Mouse (Mus musculus): ENCODE results near the gene Vmn2r20. TPM values are rescaled to one million over a fixed set of nuclear protein-coding genes. Genes with fewer than 3 reads are reported as not detected.
"Not testable (repeated sequence)": the region's sequence is repeated elsewhere in the genome, so short reads cannot be mapped to it uniquely, and the experiment has no call there.

Gene Vmn2r20
- total RNA-seq (2015; ENCODE audit: low replicate concordance): not detected in 2 replicates
- not detected in 2 replicates for total RNA-seq (2017; ENCODE audit: low replicate concordance)

DNA sequence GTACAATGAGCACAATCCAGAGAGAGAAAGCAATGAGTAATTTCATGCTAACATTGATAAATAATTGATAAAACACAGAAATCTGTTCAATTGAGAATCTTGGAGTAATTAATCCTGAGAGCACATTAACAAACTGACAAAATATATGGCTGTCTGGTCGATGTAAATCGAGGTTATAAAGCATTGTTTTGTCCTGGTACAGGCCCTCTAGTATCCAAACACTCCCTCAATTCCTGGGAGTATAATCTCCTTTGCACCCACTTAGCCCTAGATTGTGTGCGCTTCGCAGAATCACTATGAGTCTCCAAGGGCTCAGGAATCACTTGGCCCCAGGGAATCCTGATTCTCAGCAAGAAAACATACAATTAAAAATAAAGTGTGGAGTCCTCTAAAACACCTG, at the start of gene Vmn2r20:
TSS of gene Vmn2r20 (minus strand) at position 101 of the 400 bp plus-strand sequence.
- ATAC-seq (replicated peaks; ENCODE audit: low FRiP score, poor library complexity, severe bottlenecking): not testable (repeated sequence)

DNA sequence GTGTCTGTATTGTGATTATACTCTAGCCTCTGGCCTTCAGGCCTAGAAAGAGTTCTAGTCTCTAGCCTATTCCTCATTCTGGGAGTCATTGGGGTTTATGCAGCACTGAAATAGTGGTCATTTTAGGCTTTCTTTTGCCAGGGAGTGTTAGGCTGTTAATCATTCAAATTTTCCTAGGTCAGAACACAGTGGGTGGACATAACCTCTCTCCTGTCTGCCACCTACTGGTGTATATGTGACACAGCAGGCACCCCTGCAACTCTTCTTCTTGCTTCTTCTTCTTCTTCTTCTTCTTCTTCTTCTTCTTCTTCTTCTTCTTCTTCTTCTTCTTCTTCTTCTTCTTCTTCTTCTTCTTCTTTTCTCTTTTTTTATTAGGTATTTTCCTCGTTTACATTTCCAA, 6.5 kb upstream of the Vmn2r20 start:
- ATAC-seq (replicated peaks; ENCODE audit: low FRiP score, poor library complexity, severe bottlenecking): peak; percentile 78

DNA sequence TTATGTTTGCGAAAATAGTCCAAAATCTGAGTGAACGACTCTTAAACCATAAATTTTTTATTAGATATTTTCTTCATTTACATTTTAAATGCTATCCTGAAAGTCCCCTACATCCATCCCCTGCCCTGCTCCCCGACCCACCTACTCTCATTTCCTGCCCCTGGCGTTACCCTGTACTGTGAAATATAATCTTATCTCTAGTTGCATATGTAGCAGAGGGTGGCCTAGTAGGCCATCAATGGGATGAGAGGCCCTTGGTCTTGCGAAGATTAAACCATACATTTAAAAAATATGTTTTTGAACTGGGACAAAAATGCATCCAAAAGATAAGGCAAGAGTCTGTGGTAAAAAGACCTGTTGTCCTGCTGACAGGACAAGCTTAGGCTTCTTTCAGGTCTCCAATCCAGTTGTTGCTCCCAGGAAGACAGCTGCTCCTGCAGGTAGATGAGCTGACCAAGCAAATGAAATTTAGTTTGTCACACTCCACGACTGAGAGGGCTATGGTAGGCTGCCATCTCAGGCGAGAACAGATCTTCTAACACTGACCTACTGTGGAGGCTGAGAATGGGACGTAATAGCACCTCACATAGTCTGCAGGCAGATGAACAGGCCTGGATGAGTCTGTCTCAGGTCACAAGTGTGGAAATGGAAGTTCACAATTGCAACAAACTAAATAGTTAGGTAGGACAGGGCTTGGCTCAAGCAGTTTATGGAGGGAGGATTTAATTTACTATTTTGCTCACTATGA, 10.8 kb downstream of the Vmn2r20 start:
- ATAC-seq (replicated peaks; ENCODE audit: low FRiP score, poor library complexity, severe bottlenecking): not testable (repeated sequence)

DNA sequence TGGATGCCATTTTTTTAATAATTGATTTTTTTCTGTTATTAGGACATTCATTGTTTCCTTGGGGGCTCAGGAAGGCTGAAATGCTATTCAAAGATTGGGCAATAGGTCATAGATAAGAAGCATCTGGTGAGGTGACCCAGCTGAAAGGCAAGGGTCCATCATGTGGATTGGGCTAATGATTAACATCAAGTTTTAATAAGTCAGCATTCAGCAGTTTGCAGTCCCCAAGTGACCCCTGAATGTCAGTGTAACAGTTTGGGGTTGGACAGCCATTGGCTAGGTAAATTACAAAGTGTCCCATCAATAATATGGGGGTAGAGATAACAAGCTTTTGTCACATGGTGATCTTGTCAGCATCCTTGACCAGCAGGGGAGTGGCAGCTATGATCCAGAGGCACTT, 29.1 kb downstream of the Vmn2r20 start:
- ATAC-seq (replicated peaks; ENCODE audit: low FRiP score, poor library complexity, severe bottlenecking): not testable (repeated sequence)

DNA sequence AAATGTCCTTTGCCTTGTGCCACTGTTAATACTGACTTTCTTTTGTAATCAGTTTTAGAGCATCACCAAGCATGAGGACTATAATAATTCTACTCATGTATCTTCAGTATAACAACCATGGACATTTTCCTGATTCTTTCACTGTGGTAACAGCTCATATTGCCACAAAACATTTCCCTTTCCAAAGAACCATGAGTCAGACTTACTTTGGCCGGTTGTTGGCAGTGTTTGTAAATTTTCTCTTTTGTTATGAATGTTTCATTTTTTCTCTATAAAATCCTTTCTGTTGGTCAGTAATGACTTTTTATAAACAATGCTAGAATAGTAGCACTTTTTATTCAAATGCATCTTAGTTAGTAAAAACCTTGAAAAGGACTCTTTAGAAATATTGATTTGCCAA, 71.8 kb downstream of the Vmn2r20 start:
- no peak for ATAC-seq (replicated peaks; ENCODE audit: low FRiP score, poor library complexity, severe bottlenecking)

DNA sequence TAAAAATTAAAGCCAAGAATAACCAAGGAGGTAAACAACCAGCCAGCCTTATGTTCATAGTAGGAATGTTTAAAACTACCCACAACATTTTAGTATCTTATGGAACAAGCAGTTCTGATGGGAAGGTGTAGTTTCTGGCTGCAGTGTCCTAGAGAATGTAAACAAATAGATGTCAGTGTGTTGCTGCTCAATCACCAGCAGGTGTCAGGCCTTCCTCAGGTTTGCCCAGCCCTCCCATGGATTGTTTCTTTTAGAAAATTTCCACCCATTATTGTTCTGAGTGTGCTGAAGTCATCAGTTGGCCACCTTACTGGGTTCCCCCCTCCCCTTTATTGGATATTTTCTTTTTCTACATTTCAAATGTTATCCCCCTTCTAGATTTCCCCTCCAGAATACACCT, 77.8 kb downstream of the Vmn2r20 start:
- ATAC-seq (replicated peaks; ENCODE audit: low FRiP score, poor library complexity, severe bottlenecking): 0 out of 2 replicates have a peak, but pooled peaks have one; percentile 53

DNA sequence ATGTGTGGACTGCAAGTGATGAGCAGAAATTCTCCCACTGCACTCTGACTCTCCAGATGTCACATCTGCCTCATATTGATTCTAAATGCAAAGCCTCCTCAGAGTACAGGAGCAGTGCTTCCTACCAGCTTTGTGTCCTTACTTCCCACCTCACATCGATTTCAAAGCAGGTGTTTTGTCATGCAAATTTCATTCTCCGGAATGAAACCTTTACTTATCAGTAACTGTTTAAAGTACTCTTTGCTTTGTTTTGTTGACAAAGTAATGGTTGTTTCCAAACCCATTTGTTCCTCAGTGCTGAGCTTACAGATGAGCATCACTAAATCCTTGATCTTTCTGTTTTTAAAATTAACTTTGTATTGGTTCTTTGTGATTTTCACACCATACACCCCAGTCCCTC, 85.4 kb downstream of the Vmn2r20 start:
- no peak for ATAC-seq (replicated peaks; ENCODE audit: low FRiP score, poor library complexity, severe bottlenecking)

Other genes with a start within 250 kb of the Vmn2r20 start
- gene Clec4b2, start 245.2 kb downstream of the Vmn2r20 start, total RNA-seq (2015; ENCODE audit: low replicate concordance): 3.4 TPM in 1 of 2 replicates, not detected in the other
- gene Clec4b2, start 245.2 kb downstream of the Vmn2r20 start, total RNA-seq (2017; ENCODE audit: low replicate concordance): 1.3 and 4.8 TPM in 2 replicates
- 5.4 TPM in 1 of 2 replicates, not detected in the other for gene Clec4n, start 188.3 kb downstream of the Vmn2r20 start, total RNA-seq (2015; ENCODE audit: low replicate concordance)
- 4.2 TPM in 1 of 2 replicates, not detected in the other for gene Clec4n, start 188.3 kb downstream of the Vmn2r20 start, total RNA-seq (2017; ENCODE audit: low replicate concordance)
- gene Clec4d, start 156.0 kb downstream of the Vmn2r20 start, total RNA-seq (2015; ENCODE audit: low replicate concordance): 2.5 and 6.1 TPM in 2 replicates
- 1.1 and 2.2 TPM in 2 replicates for gene Clec4d, start 156.0 kb downstream of the Vmn2r20 start, total RNA-seq (2017; ENCODE audit: low replicate concordance)
- gene Clec4e, start 128.2 kb downstream of the Vmn2r20 start, total RNA-seq (2015; ENCODE audit: low replicate concordance): 7.9 and 10.5 TPM in 2 replicates
- 6.0 and 6.1 TPM in 2 replicates for gene Clec4e, start 128.2 kb downstream of the Vmn2r20 start, total RNA-seq (2017; ENCODE audit: low replicate concordance)
- gene Vmn2r19, start 109.8 kb downstream of the Vmn2r20 start, total RNA-seq (2015; ENCODE audit: low replicate concordance): not detected in 2 replicates
- not detected in 2 replicates for gene Vmn2r19, start 109.8 kb downstream of the Vmn2r20 start, total RNA-seq (2017; ENCODE audit: low replicate concordance)
- gene Vmn2r21, start 115.3 kb upstream of the Vmn2r20 start, total RNA-seq (2015; ENCODE audit: low replicate concordance): not detected in 2 replicates
- gene Vmn2r21, start 115.3 kb upstream of the Vmn2r20 start, total RNA-seq (2017; ENCODE audit: low replicate concordance): not detected in 2 replicates
- not detected in 2 replicates for gene Vmn2r22, start 232.6 kb upstream of the Vmn2r20 start, total RNA-seq (2015; ENCODE audit: low replicate concordance)
- not detected in 2 replicates for gene Vmn2r22, start 232.6 kb upstream of the Vmn2r20 start, total RNA-seq (2017; ENCODE audit: low replicate concordance)